Mouse (Mus musculus): ENCODE data around the gene Aoc1.
"Not testable (repeated sequence)": the region's sequence is repeated elsewhere in the genome, so short reads cannot be mapped to it uniquely, and the experiment has no call there.

Gene Aoc1

GRCm38 (mm10) chr6:48861616-48862280 is 10.9 kb upstream of the Aoc1 start:
- DNase-seq, result peak; percentile 50 to 82

- DNase-seq, result peak; percentile 24 to 43
Observed at GRCm38 (mm10) chr6:48862816-48863215, 9.9 kb upstream of the Aoc1 start.

- DNase-seq, result no peak
Observed at GRCm38 (mm10) chr6:48863488-48863887, 9.2 kb upstream of the Aoc1 start.

GRCm38 (mm10) chr6:48864181-48864580 is 8.5 kb upstream of the Aoc1 start:
- DNase-seq, result no peak

GRCm38 (mm10) chr6:48864723-48865122 is 8.0 kb upstream of the Aoc1 start:
- no peak for DNase-seq

- no peak for DNase-seq
Observed at GRCm38 (mm10) chr6:48865152-48865745, 7.4 kb upstream of the Aoc1 start.

- not testable (repeated sequence) for DNase-seq
Observed at GRCm38 (mm10) chr6:48866355-48866950, 6.2 kb upstream of the Aoc1 start.

GRCm38 (mm10) chr6:48867158-48867557 is 5.5 kb upstream of the Aoc1 start:
- no peak for DNase-seq

GRCm38 (mm10) chr6:48869774-48870173 is 2.9 kb upstream of the Aoc1 start:
- DNase-seq, result no peak

- no peak for DNase-seq
Observed at GRCm38 (mm10) chr6:48874576-48874975, 1.9 kb downstream of the Aoc1 start.

- no peak for DNase-seq
Observed at GRCm38 (mm10) chr6:48875515-48875914, 2.8 kb downstream of the Aoc1 start.

- peak; percentile 16 to 33 for DNase-seq
Observed at GRCm38 (mm10) chr6:48876510-48877135, 3.9 kb downstream of the Aoc1 start.

GRCm38 (mm10) chr6:48894203-48894602 is 21.5 kb downstream of the Aoc1 start:
- DNase-seq, result no peak

- DNase-seq, result no peak
Observed at GRCm38 (mm10) chr6:48894938-48895818, 22.5 kb downstream of the Aoc1 start.

GRCm38 (mm10) chr6:48895941-48896340 is 23.2 kb downstream of the Aoc1 start:
- DNase-seq, result no peak

- no peak for DNase-seq
Observed at GRCm38 (mm10) chr6:48896956-48897355, 24.3 kb downstream of the Aoc1 start.

GRCm38 (mm10) chr6:48901316-48901715 is 28.6 kb downstream of the Aoc1 start:
- not testable (repeated sequence) for DNase-seq

GRCm38 (mm10) chr6:48902511-48903406 is 30.1 kb downstream of the Aoc1 start:
- no peak for DNase-seq

GRCm38 (mm10) chr6:48903437-48903836 is 30.7 kb downstream of the Aoc1 start:
- no peak for DNase-seq

GRCm38 (mm10) chr6:48905606-48906005 is 32.9 kb downstream of the Aoc1 start:
- DNase-seq, result no peak

GRCm38 (mm10) chr6:48906371-48906770 is 33.7 kb downstream of the Aoc1 start:
- no peak for DNase-seq

GRCm38 (mm10) chr6:48909229-48909628 is 36.5 kb downstream of the Aoc1 start:
- no peak for DNase-seq
